Mouse (Mus musculus) adrenal gland, adult 8-10 months (tissue): Measurements from ENCODE around the gene Btbd35f22. TPM values are rescaled to one million over a fixed set of nuclear protein-coding genes. Genes with fewer than 3 reads are reported as not detected.
"Not testable (repeated sequence)": the region's sequence is repeated elsewhere in the genome, so short reads cannot be mapped to it uniquely, and the experiment has no call there.

Source experiments
- DNase-seq: peaks from one replicate; pipeline ENCODE4 v3.0.0; 2022
- total RNA-seq, 4 experiments: library from RNA; stranded (reverse); gene quantifications; 2 replicates each; pipeline ENCODE4 v1.2.4; 2022

Btbd35f22 gene
- not detected for total RNA-seq

- DNase-seq, result not testable (repeated sequence)
Measured at GRCm38 (mm10) chrX:32047529-32047928, at the start of gene Btbd35f22. Gene Btbd35f22 (plus strand): TSS chrX:32047829.

Other genes with a start within 250 kb of the Btbd35f22 start
- gene Gm21637, start 85.8 kb upstream of the Btbd35f22 start, total RNA-seq, result not detected
- not detected for gene Btbd35f2, start 230.6 kb downstream of the Btbd35f22 start, total RNA-seq